Mouse (Mus musculus): ENCODE measurements at regions not wholly inside any gene's neighbourhood (a gene's known extent, or its start where the extent isn't known, plus 50 kb on each side); places are given as distances from the start of the nearest gene placed in this dataset.
A peak's percentile ranks its signal among the peaks of the same experiment; 100 is the strongest.

GRCm38 (mm10) chr15:31087607-31088006 lies 136.5 kb upstream of the Dap start:
- no peak for DNase-seq (ENCODE audit: low spot score in 2 of 2)

GRCm38 (mm10) chr15:31091916-31092570 lies 132.1 kb upstream of the Dap start:
- no peak for DNase-seq (ENCODE audit: low spot score in 2 of 2)

- DNase-seq (ENCODE audit: low spot score in 2 of 2), result no peak
These were observed 127.9 kb upstream of the Dap start for GRCm38 (mm10) chr15:31096206-31096605.

- no peak for DNase-seq (ENCODE audit: low spot score in 2 of 2)
These were observed 126.8 kb upstream of the Dap start for GRCm38 (mm10) chr15:31097301-31097700.

- no peak for DNase-seq (ENCODE audit: low spot score in 2 of 2)
These were observed 119.4 kb upstream of the Dap start for GRCm38 (mm10) chr15:31104743-31105142.

- DNase-seq (ENCODE audit: low spot score in 2 of 2), result no peak
These were observed 117.2 kb upstream of the Dap start for GRCm38 (mm10) chr15:31106907-31107306.

GRCm38 (mm10) chr15:31113216-31113615 lies 110.9 kb upstream of the Dap start:
- no peak for DNase-seq (ENCODE audit: low spot score in 2 of 2)

- DNase-seq (ENCODE audit: low spot score in 2 of 2), result no peak
These were observed 106.8 kb upstream of the Dap start for GRCm38 (mm10) chr15:31117338-31117737.

GRCm38 (mm10) chr15:31120147-31120546 lies 104.0 kb upstream of the Dap start:
- no peak for DNase-seq (ENCODE audit: low spot score in 2 of 2)

GRCm38 (mm10) chr15:31125784-31126183 lies 98.3 kb upstream of the Dap start:
- DNase-seq (ENCODE audit: low spot score in 2 of 2), result no peak

- DNase-seq (ENCODE audit: low spot score in 2 of 2), result no peak
These were observed 97.1 kb upstream of the Dap start for GRCm38 (mm10) chr15:31126999-31127398.

GRCm38 (mm10) chr15:31134891-31135290 lies 89.2 kb upstream of the Dap start:
- DNase-seq (ENCODE audit: low spot score in 2 of 2), result no peak

- no peak for DNase-seq (ENCODE audit: low spot score in 2 of 2)
These were observed 85.5 kb upstream of the Dap start for GRCm38 (mm10) chr15:31138637-31139036.

GRCm38 (mm10) chr15:31141750-31142149 lies 82.4 kb upstream of the Dap start:
- no peak for DNase-seq (ENCODE audit: low spot score in 2 of 2)

GRCm38 (mm10) chr15:31148251-31149145 lies 75.6 kb upstream of the Dap start:
- no peak for DNase-seq (ENCODE audit: low spot score in 2 of 2)

GRCm38 (mm10) chr15:31149855-31150254 lies 74.3 kb upstream of the Dap start:
- DNase-seq (ENCODE audit: low spot score in 2 of 2), result no peak

- DNase-seq (ENCODE audit: low spot score in 2 of 2), result peak; percentile 39 to 52
These were observed 73.3 kb upstream of the Dap start for GRCm38 (mm10) chr15:31150546-31151471.

GRCm38 (mm10) chr15:31155141-31155540 lies 69.0 kb upstream of the Dap start:
- DNase-seq (ENCODE audit: low spot score in 2 of 2), result no peak

- DNase-seq (ENCODE audit: low spot score in 2 of 2), result no peak
These were observed 57.5 kb upstream of the Dap start for GRCm38 (mm10) chr15:31166543-31167105.

GRCm38 (mm10) chr15:31167506-31167905 lies 56.6 kb upstream of the Dap start:
- no peak for DNase-seq (ENCODE audit: low spot score in 2 of 2)

- DNase-seq (ENCODE audit: low spot score in 2 of 2), result no peak
These were observed 55.9 kb upstream of the Dap start for GRCm38 (mm10) chr15:31168191-31168590.
